Mouse (Mus musculus) left cerebral cortex, adult 8-10 months (tissue): ENCODE results near the gene Nkx2-1. TPM values are rescaled to one million over a fixed set of nuclear protein-coding genes. Genes with fewer than 3 reads are reported as not detected.
"Not testable (repeated sequence)": the region's sequence is repeated elsewhere in the genome, so short reads cannot be mapped to it uniquely, and the experiment has no call there.

ENCODE experiments used
- DNase-seq, 2 experiments: peaks; one replicate each; pipeline ENCODE4 v3.0.0; 2022; ENCODE audit warnings: low spot score in 2 of 2
- total RNA-seq, 4 experiments: library from RNA; stranded (reverse); gene quantifications; 2 replicates each; pipeline ENCODE4 v1.2.4; 2022

Nkx2-1 gene
- 1 to 10 TPM in 3 of 4 experiments, under 1 TPM in 1; 0.89 to 2.3 (median 1.5) TPM for total RNA-seq

- DNase-seq, result no peak
These were observed at the start of gene Nkx2-1 for GRCm38 (mm10) chr12:56536884-56537265. Gene Nkx2-1 (minus strand): TSS chr12:56536908.

- peak in 1 of 2 experiments; percentile 62 for DNase-seq
These were observed 4.4 kb upstream of the Nkx2-1 start for GRCm38 (mm10) chr12:56541068-56541467.

GRCm38 (mm10) chr12:56540591-56540990, 3.9 kb upstream of the Nkx2-1 start:
- no peak for DNase-seq

GRCm38 (mm10) chr12:56538601-56539000, 1.9 kb upstream of the Nkx2-1 start:
- no peak for DNase-seq

GRCm38 (mm10) chr12:56537931-56538330, 1.2 kb upstream of the Nkx2-1 start:
- DNase-seq, result no peak

GRCm38 (mm10) chr12:56537342-56537741, 634 bp upstream of the Nkx2-1 start:
- DNase-seq, result no peak

- DNase-seq, result no peak
These were observed 379 bp downstream of the Nkx2-1 start for GRCm38 (mm10) chr12:56536174-56536883.

GRCm38 (mm10) chr12:56535411-56536173, 1.1 kb downstream of the Nkx2-1 start:
- DNase-seq, result no peak

GRCm38 (mm10) chr12:56534651-56535326, 1.9 kb downstream of the Nkx2-1 start:
- DNase-seq, result no peak

GRCm38 (mm10) chr12:56534311-56534650, 2.4 kb downstream of the Nkx2-1 start:
- DNase-seq, result no peak

- DNase-seq, result no peak
These were observed 3.0 kb downstream of the Nkx2-1 start for GRCm38 (mm10) chr12:56533501-56534310.

- DNase-seq, result no peak
These were observed 3.7 kb downstream of the Nkx2-1 start for GRCm38 (mm10) chr12:56532986-56533495.

GRCm38 (mm10) chr12:56532142-56532541, 4.6 kb downstream of the Nkx2-1 start:
- DNase-seq, result no peak

- DNase-seq, result no peak
These were observed 5.6 kb downstream of the Nkx2-1 start for GRCm38 (mm10) chr12:56531051-56531620.

GRCm38 (mm10) chr12:56529931-56530330, 6.8 kb downstream of the Nkx2-1 start:
- DNase-seq, result no peak

- no peak for DNase-seq
These were observed 7.6 kb downstream of the Nkx2-1 start for GRCm38 (mm10) chr12:56528881-56529681.

- DNase-seq, result no peak
These were observed 8.6 kb downstream of the Nkx2-1 start for GRCm38 (mm10) chr12:56528034-56528570.

- DNase-seq, result no peak
These were observed 9.6 kb downstream of the Nkx2-1 start for GRCm38 (mm10) chr12:56527071-56527470.

GRCm38 (mm10) chr12:56525219-56525797, 11.4 kb downstream of the Nkx2-1 start:
- not testable (repeated sequence) for DNase-seq
